Mouse (Mus musculus): ENCODE results near the gene Pask. TPM values are rescaled to one million over a fixed set of nuclear protein-coding genes. Genes with fewer than 3 reads are reported as not detected.

Pask gene
- total and polyA plus RNA-seq, 3 experiments, result 10.2 to 18.0 (median 11.7) TPM

DNA sequence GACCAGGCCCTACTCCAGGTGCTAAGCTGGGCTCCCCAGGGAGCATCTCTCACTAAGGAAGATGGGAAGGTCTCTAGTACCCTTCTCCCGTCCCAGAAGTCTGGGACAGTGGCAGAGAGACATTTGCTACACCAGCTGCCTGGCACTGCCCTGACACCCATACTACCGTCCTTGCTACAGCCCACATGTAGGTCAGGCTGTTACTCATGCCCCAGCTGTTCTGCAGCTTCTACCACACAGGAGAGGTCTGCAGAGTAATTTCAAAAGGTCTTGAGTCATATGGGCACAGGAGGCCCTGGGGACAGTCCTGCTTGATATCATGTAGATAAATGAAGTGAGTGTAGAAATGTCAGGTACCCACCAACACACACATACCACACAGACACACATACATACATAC lies 45.6 kb upstream of the Pask start:
- no peak for DNase-seq (ENCODE audit: extremely low read depth)
- Histone ChIP-seq H3K27me3 (replicated peaks) (no peaks in the 10 kb centered on the region), H3K4me2 (ENCODE audit: insufficient read depth, low read depth, poor library complexity, severe bottlenecking) (no peak overlapping the region), H3K36me3 (replicated peaks in 1 of 2; ENCODE audit: control insufficient read depth in 1 of 2, insufficient read depth in 1 of 2, low read length in 1 of 2) (no peaks in the 10 kb centered on the region), H3K27ac (ENCODE audit: insufficient read depth, low read depth) (no peak overlapping the region), H3K9ac (ENCODE audit: insufficient read depth, low read depth) (no peak overlapping the region), H3K9me3 (replicated peaks; ENCODE audit: low read length) (no peaks in the 10 kb centered on the region), H3K4me3 (replicated peaks in 1 of 3; ENCODE audit: low read depth in 2 of 3, low read length in 2 of 3, poor library complexity in 1 of 3) (no peak overlapping the region), H3K79me2 (replicated peaks; ENCODE audit: control insufficient read depth, extremely low read depth, insufficient read depth, poor library complexity, severe bottlenecking) (no peaks in the 10 kb centered on the region), H3K4me1 (ENCODE audit: control insufficient read depth in 1 of 2, insufficient read depth in 2 of 2) (peaks cover 5 to 8% of the 10 kb centered on the region in 2 experiments; a peak in 3 of 4 replicates)
- dilution Hi-C loops (cut with MboI; ENCODE audit: extremely low pct_ligation_motif_present, extremely low pct_unique_long_range_greater_than_20kb, low sequenced_read_pairs) (no loop called here), in situ Hi-C loops (cut with MboI; ENCODE audit: low pct_ligation_motif_present, low pct_unique_long_range_greater_than_20kb, low sequenced_read_pairs) (no loop called here)
- TF ChIP-seq IRF4 (IDR thresholded peaks at IDR 0.05; ENCODE audit: low read depth, low read length), result 0 out of 2 replicates have a peak, but pooled peaks have one; percentile 14
- no peak for TF ChIP-seq ETS1 (conservative IDR thresholded peaks at IDR 0.05; ENCODE audit: low read depth, low read length)

- Histone ChIP-seq H3K27me3 (replicated peaks) (no peaks in the 10 kb centered on the region), H3K9me3 (replicated peaks; ENCODE audit: low read length) (no peaks in the 10 kb centered on the region), H3K4me3 (replicated peaks in 1 of 3; ENCODE audit: low read depth in 2 of 3, low read length in 2 of 3, poor library complexity in 1 of 3) (no peak overlapping the region), H3K9ac (ENCODE audit: insufficient read depth, low read depth) (no peak overlapping the region), H3K79me2 (replicated peaks; ENCODE audit: control insufficient read depth, extremely low read depth, insufficient read depth, poor library complexity, severe bottlenecking) (no peaks in the 10 kb centered on the region), H3K4me2 (ENCODE audit: insufficient read depth, low read depth, poor library complexity, severe bottlenecking) (no peak overlapping the region), H3K4me1 (ENCODE audit: control insufficient read depth in 1 of 2, insufficient read depth in 2 of 2) (peaks cover 5% of the 10 kb centered on the region in 2 experiments; a peak in 3 of 4 replicates), H3K27ac (ENCODE audit: insufficient read depth, low read depth) (no peak overlapping the region), H3K36me3 (replicated peaks in 1 of 2; ENCODE audit: control insufficient read depth in 1 of 2, insufficient read depth in 1 of 2, low read length in 1 of 2) (no peaks in the 10 kb centered on the region)
- DNase-seq (ENCODE audit: extremely low read depth), result no peak
- dilution Hi-C loops (cut with MboI; ENCODE audit: extremely low pct_ligation_motif_present, extremely low pct_unique_long_range_greater_than_20kb, low sequenced_read_pairs), result no loop called here
- no peak for TF ChIP-seq BHLHE40 (IDR thresholded peaks at IDR 0.05; ENCODE audit: low read depth, low read length)
- TF ChIP-seq KAT2A (IDR thresholded peaks at IDR 0.05; ENCODE audit: insufficient replicate concordance, low read length), result no peak
- no peak for TF ChIP-seq MAZ (IDR thresholded peaks at IDR 0.05; ENCODE audit: low read depth, low read length)
- TF ChIP-seq PAX5 (IDR thresholded peaks at IDR 0.05; ENCODE audit: low read length), result no peak
- TF ChIP-seq JUN (IDR thresholded peaks at IDR 0.05; ENCODE audit: insufficient read depth, low read depth, low read length), result no peak
- no peak for TF ChIP-seq NRF1 (IDR thresholded peaks at IDR 0.05; ENCODE audit: low read depth, low read length)
- no peak for TF ChIP-seq NELFE (IDR thresholded peaks at IDR 0.05; ENCODE audit: low read depth, low read length)
- TF ChIP-seq HCFC1 (IDR thresholded peaks at IDR 0.05; ENCODE audit: low read depth, low read length), result no peak
- no peak for TF ChIP-seq MAFK (IDR thresholded peaks at IDR 0.05; ENCODE audit: insufficient replicate concordance, low read length)
- no peak for TF ChIP-seq USF1 (IDR thresholded peaks at IDR 0.05; ENCODE audit: low read depth, low read length)
- TF ChIP-seq ZMIZ1 (IDR thresholded peaks at IDR 0.05; ENCODE audit: low read depth, low read length), result no peak
- no peak for TF ChIP-seq RAD21 (IDR thresholded peaks at IDR 0.05; ENCODE audit: low read depth, low read length)
- in situ Hi-C loops (cut with MboI; ENCODE audit: low pct_ligation_motif_present, low pct_unique_long_range_greater_than_20kb, low sequenced_read_pairs), result no loop called here
Observed at GRCm38 (mm10) chr1:93387198-93387597, 43.9 kb upstream of the Pask start.

GRCm38 (mm10) chr1:93379117-93379516 lies 35.8 kb upstream of the Pask start:
- dilution Hi-C loops (cut with MboI; ENCODE audit: extremely low pct_ligation_motif_present, extremely low pct_unique_long_range_greater_than_20kb, low sequenced_read_pairs), result no loop called here

More at GRCm38 (mm10) chr1:93379117-93379516, 35.8 kb upstream of the Pask start:
- no peak overlapping the region for H3K4me2 ChIP-seq (ENCODE audit: insufficient read depth, low read depth, poor library complexity, severe bottlenecking)
- in situ Hi-C loops (cut with MboI; ENCODE audit: low pct_ligation_motif_present, low pct_unique_long_range_greater_than_20kb, low sequenced_read_pairs), result no loop called here
- H3K9me3 ChIP-seq (replicated peaks; ENCODE audit: low read length), result no peaks in the 10 kb centered on the region
- peak in 1 of 2 experiments; percentile 62; a peak in 2 of 4 replicates for TF ChIP-seq CTCF (conservative IDR thresholded peaks at IDR 0.05 in 1 of 2, IDR thresholded peaks at IDR 0.05 in 1 of 2; ENCODE audit: low read depth in 2 of 2, low read length in 2 of 2)
- no peak for TF ChIP-seq MXI1 (IDR thresholded peaks at IDR 0.05; ENCODE audit: low read depth, low read length)
- TF ChIP-seq RAD21 (IDR thresholded peaks at IDR 0.05; ENCODE audit: low read depth, low read length), result no peak; the same call in 1 of the 2 replicates
- H3K36me3 ChIP-seq (replicated peaks in 1 of 2; ENCODE audit: control insufficient read depth in 1 of 2, insufficient read depth in 1 of 2, low read length in 1 of 2), result no peaks in the 10 kb centered on the region
- no peak overlapping the region for H3K9ac ChIP-seq (ENCODE audit: insufficient read depth, low read depth)
- no peaks in the 10 kb centered on the region for H3K79me2 ChIP-seq (replicated peaks; ENCODE audit: control insufficient read depth, extremely low read depth, insufficient read depth, poor library complexity, severe bottlenecking)
- H3K4me3 ChIP-seq (replicated peaks in 1 of 3; ENCODE audit: low read depth in 2 of 3, low read length in 2 of 3, poor library complexity in 1 of 3), result no peak overlapping the region
- H3K27me3 ChIP-seq (replicated peaks), result peaks cover 1% of the 10 kb centered on the region
- peaks cover 6 to 17% of the 10 kb centered on the region in 2 experiments for H3K4me1 ChIP-seq (ENCODE audit: control insufficient read depth in 1 of 2, insufficient read depth in 2 of 2)
- no peak for DNase-seq (ENCODE audit: extremely low read depth)
- H3K27ac ChIP-seq (ENCODE audit: insufficient read depth, low read depth), result no peak overlapping the region
